Mouse (Mus musculus): ENCODE data around the gene Sgcd. TPM values are rescaled to one million over a fixed set of nuclear protein-coding genes. Genes with fewer than 3 reads are reported as not detected.

Sgcd gene
- polyA plus RNA-seq, 1 experiment: 52.2 TPM

- TF ChIP-seq CTCF (IDR thresholded peaks at IDR 0.05; ENCODE audit: borderline replicate concordance, insufficient read depth, low read length): no peak
- no peak for TF ChIP-seq POLR2A (IDR thresholded peaks at IDR 0.05; ENCODE audit: low read depth, low read length)
- Histone ChIP-seq H3K4me3 (ENCODE audit: insufficient read depth, low read length) (no peak overlapping the region), H3K27ac (ENCODE audit: insufficient read depth, low read length) (no peak overlapping the region), H3K4me1 (ENCODE audit: control insufficient read depth, insufficient read depth, low read length) (no peaks in the 10 kb centered on the region)
Observed at GRCm38 (mm10) chr11:47939795-47940194, 49.0 kb downstream of the Sgcd start.

DNA sequence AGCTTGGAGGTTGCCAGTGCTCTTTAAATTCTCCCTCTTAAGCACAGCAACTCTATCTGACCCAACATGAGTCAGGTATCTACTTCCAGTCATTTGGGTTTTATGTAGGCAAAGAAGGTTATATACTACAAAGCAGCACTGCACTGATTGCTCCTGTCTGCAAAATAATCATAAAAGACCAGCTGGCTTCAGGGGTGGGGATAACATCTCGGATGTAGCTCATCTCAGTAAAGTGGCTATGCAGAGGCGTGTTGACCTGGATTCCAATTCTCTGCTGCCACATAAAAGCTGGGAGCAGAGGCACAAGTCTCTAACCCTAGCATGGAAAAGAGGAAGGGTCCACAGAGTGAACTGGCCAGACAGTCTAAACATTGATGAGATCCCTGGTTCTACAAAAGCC, 71.2 kb downstream of the Sgcd start:
- no peak for TF ChIP-seq POLR2A (IDR thresholded peaks at IDR 0.05; ENCODE audit: low read depth, low read length)
- no peak for TF ChIP-seq CTCF (IDR thresholded peaks at IDR 0.05; ENCODE audit: borderline replicate concordance, insufficient read depth, low read length)
- H3K27ac ChIP-seq (ENCODE audit: insufficient read depth, low read length): no peak overlapping the region
- no peak overlapping the region for H3K4me3 ChIP-seq (ENCODE audit: insufficient read depth, low read length)
- H3K4me1 ChIP-seq (ENCODE audit: control insufficient read depth, insufficient read depth, low read length): no peaks in the 10 kb centered on the region

DNA sequence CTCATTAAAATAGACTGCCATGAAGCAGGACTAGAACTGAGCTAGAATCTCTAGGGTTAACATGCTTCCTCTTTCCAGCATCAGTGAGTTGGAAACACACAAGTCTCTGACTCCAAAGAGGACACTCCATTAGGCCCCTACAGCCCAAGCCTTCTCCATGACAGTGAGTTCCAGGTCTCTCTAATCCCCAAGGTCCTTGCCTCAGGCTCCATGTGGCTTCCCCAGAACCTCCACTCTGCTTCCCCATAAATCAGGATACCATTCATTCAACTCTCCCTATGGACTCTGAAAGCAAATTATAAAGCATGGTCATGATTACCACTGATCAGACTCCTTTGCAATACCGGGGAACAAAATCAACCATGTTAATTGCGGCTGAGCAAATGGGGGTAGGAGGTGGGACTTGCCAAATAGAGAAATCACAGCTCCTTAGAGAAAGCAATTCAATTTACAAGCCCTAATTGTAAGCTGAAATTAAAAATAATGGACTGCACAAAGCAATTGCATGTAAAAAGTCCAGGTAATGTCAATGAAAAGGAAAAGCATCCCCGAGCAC, 97.1 kb downstream of the Sgcd start:
- H3K4me1 ChIP-seq (ENCODE audit: control insufficient read depth, insufficient read depth, low read length): no peaks in the 10 kb centered on the region
- no peak for TF ChIP-seq POLR2A (IDR thresholded peaks at IDR 0.05; ENCODE audit: low read depth, low read length)
- TF ChIP-seq CTCF (IDR thresholded peaks at IDR 0.05; ENCODE audit: borderline replicate concordance, insufficient read depth, low read length): no peak
- H3K27ac ChIP-seq (ENCODE audit: insufficient read depth, low read length): no peak overlapping the region
- H3K4me3 ChIP-seq (ENCODE audit: insufficient read depth, low read length): no peak overlapping the region

GRCm38 (mm10) chr11:47890315-47890714, 98.5 kb downstream of the Sgcd start:
- no peak for TF ChIP-seq CTCF (IDR thresholded peaks at IDR 0.05; ENCODE audit: borderline replicate concordance, insufficient read depth, low read length)
- TF ChIP-seq POLR2A (IDR thresholded peaks at IDR 0.05; ENCODE audit: low read depth, low read length): no peak
- Histone ChIP-seq H3K4me1 (ENCODE audit: control insufficient read depth, insufficient read depth, low read length) (no peaks in the 10 kb centered on the region), H3K27ac (ENCODE audit: insufficient read depth, low read length) (no peak overlapping the region), H3K4me3 (ENCODE audit: insufficient read depth, low read length) (no peak overlapping the region)

- H3K4me3 ChIP-seq (ENCODE audit: insufficient read depth, low read length): no peak overlapping the region
- TF ChIP-seq CTCF (IDR thresholded peaks at IDR 0.05; ENCODE audit: borderline replicate concordance, insufficient read depth, low read length): no peak
- no peak for TF ChIP-seq POLR2A (IDR thresholded peaks at IDR 0.05; ENCODE audit: low read depth, low read length)
- no peaks in the 10 kb centered on the region for H3K4me1 ChIP-seq (ENCODE audit: control insufficient read depth, insufficient read depth, low read length)
- no peak overlapping the region for H3K27ac ChIP-seq (ENCODE audit: insufficient read depth, low read length)
Observed at GRCm38 (mm10) chr11:47885310-47885709, 103.5 kb downstream of the Sgcd start.

GRCm38 (mm10) chr11:47883545-47883944, 105.2 kb downstream of the Sgcd start:
- TF ChIP-seq CTCF (IDR thresholded peaks at IDR 0.05; ENCODE audit: borderline replicate concordance, insufficient read depth, low read length): no peak
- TF ChIP-seq POLR2A (IDR thresholded peaks at IDR 0.05; ENCODE audit: low read depth, low read length): no peak
- Histone ChIP-seq H3K27ac (ENCODE audit: insufficient read depth, low read length) (no peak overlapping the region), H3K4me1 (ENCODE audit: control insufficient read depth, insufficient read depth, low read length) (no peaks in the 10 kb centered on the region), H3K4me3 (ENCODE audit: insufficient read depth, low read length) (no peak overlapping the region)

GRCm38 (mm10) chr11:47876633-47877170, 112.1 kb downstream of the Sgcd start:
- H3K4me3 ChIP-seq (ENCODE audit: insufficient read depth, low read length): no peak overlapping the region
- no peaks in the 10 kb centered on the region for H3K4me1 ChIP-seq (ENCODE audit: control insufficient read depth, insufficient read depth, low read length)
- no peak overlapping the region for H3K27ac ChIP-seq (ENCODE audit: insufficient read depth, low read length)
- TF ChIP-seq CTCF (IDR thresholded peaks at IDR 0.05; ENCODE audit: borderline replicate concordance, insufficient read depth, low read length): no peak
- TF ChIP-seq POLR2A (IDR thresholded peaks at IDR 0.05; ENCODE audit: low read depth, low read length): no peak

DNA sequence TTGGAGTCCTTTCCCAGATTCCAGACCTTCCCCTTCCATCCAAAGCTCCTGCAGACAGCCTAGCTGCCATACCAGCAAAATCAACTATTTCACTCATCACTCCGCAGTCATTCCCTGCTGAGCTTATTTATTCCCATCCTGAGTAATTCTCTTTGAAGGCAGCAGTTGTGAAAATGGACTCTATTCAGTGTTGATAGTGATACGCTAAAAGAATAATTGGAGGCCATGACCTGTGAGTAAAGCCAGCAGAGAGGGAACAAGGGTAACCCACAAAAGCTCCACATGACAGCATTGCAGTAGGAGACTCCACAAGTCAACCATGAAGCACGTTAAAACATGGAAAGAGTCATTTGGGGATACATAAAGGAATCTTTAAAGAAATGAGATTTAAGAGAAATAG, 142.9 kb downstream of the Sgcd start:
- TF ChIP-seq POLR2A (IDR thresholded peaks at IDR 0.05; ENCODE audit: low read depth, low read length) (no peak), CTCF (IDR thresholded peaks at IDR 0.05; ENCODE audit: borderline replicate concordance, insufficient read depth, low read length) (no peak)
- H3K27ac ChIP-seq (ENCODE audit: insufficient read depth, low read length): no peak overlapping the region
- H3K4me1 ChIP-seq (ENCODE audit: control insufficient read depth, insufficient read depth, low read length): no peaks in the 10 kb centered on the region

GRCm38 (mm10) chr11:47833283-47833682, 155.5 kb downstream of the Sgcd start:
- TF ChIP-seq POLR2A (IDR thresholded peaks at IDR 0.05; ENCODE audit: low read depth, low read length): no peak
- no peak for TF ChIP-seq CTCF (IDR thresholded peaks at IDR 0.05; ENCODE audit: borderline replicate concordance, insufficient read depth, low read length)
- H3K4me1 ChIP-seq (ENCODE audit: control insufficient read depth, insufficient read depth, low read length): peaks cover 3% of the 10 kb centered on the region; the same call in 1 of the 2 replicates

More for the DNA sequence above, 142.9 kb downstream of the Sgcd start:
- H3K4me3 ChIP-seq (ENCODE audit: insufficient read depth, low read length): no peak overlapping the region

DNA sequence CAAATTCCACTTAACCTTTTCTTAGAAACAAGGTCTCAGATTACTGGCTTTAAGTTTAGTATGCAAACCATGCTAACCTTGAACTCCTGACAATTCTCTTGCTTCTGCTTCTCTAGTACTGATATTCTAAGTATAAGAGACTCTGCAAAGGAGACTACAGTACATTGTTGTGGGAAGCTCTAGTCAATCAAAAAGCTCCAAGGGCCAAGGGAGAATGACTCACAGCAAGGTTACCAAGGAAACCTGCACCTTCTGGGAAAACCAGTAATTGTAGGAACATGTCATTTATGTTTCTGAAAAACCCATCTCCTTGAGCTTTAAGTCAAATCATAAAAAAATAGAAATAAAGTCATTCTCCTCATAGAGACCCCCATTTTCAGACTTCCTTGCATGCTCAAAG, 178.5 kb downstream of the Sgcd start:
- TF ChIP-seq POLR2A (IDR thresholded peaks at IDR 0.05; ENCODE audit: low read depth, low read length): no peak
- TF ChIP-seq CTCF (IDR thresholded peaks at IDR 0.05; ENCODE audit: borderline replicate concordance, insufficient read depth, low read length): no peak
- H3K4me1 ChIP-seq (ENCODE audit: control insufficient read depth, insufficient read depth, low read length): no peaks in the 10 kb centered on the region

More at GRCm38 (mm10) chr11:47833283-47833682, 155.5 kb downstream of the Sgcd start:
- H3K27ac ChIP-seq (ENCODE audit: insufficient read depth, low read length): no peak overlapping the region
- H3K4me3 ChIP-seq (ENCODE audit: insufficient read depth, low read length): no peak overlapping the region

More for the DNA sequence above, 178.5 kb downstream of the Sgcd start:
- H3K4me3 ChIP-seq (ENCODE audit: insufficient read depth, low read length): no peak overlapping the region
- no peak overlapping the region for H3K27ac ChIP-seq (ENCODE audit: insufficient read depth, low read length)
